Mouse (Mus musculus): ENCODE results near the gene Nid2.

DNA sequence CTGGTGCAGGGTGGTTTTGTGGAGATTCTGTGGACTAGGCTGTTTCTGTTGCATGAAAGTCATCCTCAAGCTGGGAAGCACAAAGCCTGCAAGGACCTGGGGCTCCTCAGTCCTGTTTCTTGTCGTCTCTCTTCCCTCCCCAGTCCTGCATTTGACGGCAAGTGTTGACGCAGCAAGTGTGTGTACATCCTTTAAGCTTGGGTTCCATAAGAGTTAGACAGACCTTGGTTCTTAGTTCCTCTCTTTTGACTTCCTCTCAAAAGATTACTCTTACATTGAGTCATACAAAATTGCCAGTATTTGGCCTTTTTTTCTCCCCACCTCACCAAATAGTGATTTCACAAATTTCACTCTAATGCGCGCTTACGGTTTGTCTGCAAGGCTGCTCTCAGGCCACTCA is 26.3 kb downstream of the Nid2 start:
- TF ChIP-seq POLR2A (IDR thresholded peaks at IDR 0.05; ENCODE audit: borderline replicate concordance, extremely low read depth, low read depth, low read length) (no peak), CTCF (IDR thresholded peaks at IDR 0.05; ENCODE audit: insufficient read depth, low read length) (no peak)

Measured in lung, adult 2 months (tissue).